Mouse (Mus musculus): ENCODE data around the gene Gm9747. TPM values are rescaled to one million over a fixed set of nuclear protein-coding genes. Genes with fewer than 3 reads are reported as not detected.
A peak's percentile ranks its signal among the peaks of the same experiment; 100 is the strongest.

Gm9747 gene
- polyA plus RNA-seq, 2 experiments, result 0.02 to 2.5 TPM

GRCm38 (mm10) chr1:82284403-82284802 lies 51.5 kb downstream of the Gm9747 start:
- H3K27me3 ChIP-seq (ENCODE audit: control insufficient read depth, insufficient read depth, low read length), result peaks cover 10% of the 10 kb centered on the region
- no peak overlapping the region; the same call in 1 of the 2 replicates for H3K27ac ChIP-seq
- WGBS (ENCODE audit: insufficient replicate concordance), result 36% methylated on average over 4 of the region's 4 CpGs
- H3K36me3 ChIP-seq (replicated peaks; ENCODE audit: control insufficient read depth, insufficient read depth, low read depth), result no peaks in the 10 kb centered on the region
- DNase-seq (ENCODE audit: low read depth in 3 of 3, low spot score in 3 of 3), result no peak
- TF ChIP-seq CTCF (IDR thresholded peaks at IDR 0.05; ENCODE audit: low read depth) (no peak), EP300 (IDR thresholded peaks at IDR 0.05; ENCODE audit: low read depth) (no peak)
- H3K4me1 ChIP-seq (replicated peaks; ENCODE audit: control insufficient read depth in 2 of 2, insufficient read depth in 2 of 2, low read length in 1 of 2), result peaks cover 3 to 11% of the 10 kb centered on the region in 2 experiments; a peak in 3 of 4 replicates
- no peak overlapping the region for H3K9ac ChIP-seq (replicated peaks)
- H3K4me3 ChIP-seq (ENCODE audit: insufficient read depth in 1 of 2, low read depth in 2 of 2, low read length in 2 of 2), result peak overlapping the region in 1 of 2 experiments; percentile 25; a peak in 2 of 4 replicates
- no peak for ATAC-seq (ENCODE audit: insufficient read depth)
- peak overlapping the region; percentile 82 for H3K4me2 ChIP-seq (ENCODE audit: low read depth)
- no peaks in the 10 kb centered on the region for H3K9me3 ChIP-seq (ENCODE audit: control insufficient read depth, low read length)

Other genes starting within 250 kb of the Gm9747 start
- 0.93 and 0.94 TPM in 2 replicates for gene Irs1, start 58.3 kb downstream of the Gm9747 start, polyA plus RNA-seq (2012; rRNA removed)
- gene Irs1, start 58.3 kb downstream of the Gm9747 start, polyA plus RNA-seq (2014; fragmentation: Nextera tagmentation; extraction: Ambion mirVana), result 0.61 and 0.66 TPM in 2 replicates
- gene Rhbdd1, start 83.3 kb downstream of the Gm9747 start, polyA plus RNA-seq (2012; rRNA removed), result 4.7 and 5.8 TPM in 2 replicates
- 4.9 and 5.4 TPM in 2 replicates for gene Rhbdd1, start 83.3 kb downstream of the Gm9747 start, polyA plus RNA-seq (2014; fragmentation: Nextera tagmentation; extraction: Ambion mirVana)

Measured in liver, embryonic 14.5 days (tissue).